Mouse (Mus musculus): ENCODE results near the gene 1700022I11Rik.

- TF ChIP-seq CTCF (IDR thresholded peaks at IDR 0.05; ENCODE audit: control insufficient read depth, insufficient read depth, insufficient read length) (no peak), MYOG (IDR thresholded peaks at IDR 0.05; ENCODE audit: control insufficient read depth, extremely low read depth, insufficient read length) (no peak), USF1 (IDR thresholded peaks at IDR 0.05; ENCODE audit: low read depth) (no peak)
Observed at GRCm38 (mm10) chr4:42969304-42969703, at the start of gene 1700022I11Rik.
